Mouse (Mus musculus) liver, postnatal 0 days (tissue): ENCODE data around the gene Camta1.

Experiments
- CTCF ChIP-seq: sonication (generic); IDR thresholded peaks from 2 replicates; pipeline ENCODE4 v1.5.1; 2016; ENCODE audit warnings: antibody characterized with exemption, low read depth
- EP300 ChIP-seq: IDR thresholded peaks from 2 replicates; pipeline ENCODE4 v1.6.1; 2016; ENCODE audit warnings: antibody characterized with exemption, low read depth, mild to moderate bottlenecking

DNA sequence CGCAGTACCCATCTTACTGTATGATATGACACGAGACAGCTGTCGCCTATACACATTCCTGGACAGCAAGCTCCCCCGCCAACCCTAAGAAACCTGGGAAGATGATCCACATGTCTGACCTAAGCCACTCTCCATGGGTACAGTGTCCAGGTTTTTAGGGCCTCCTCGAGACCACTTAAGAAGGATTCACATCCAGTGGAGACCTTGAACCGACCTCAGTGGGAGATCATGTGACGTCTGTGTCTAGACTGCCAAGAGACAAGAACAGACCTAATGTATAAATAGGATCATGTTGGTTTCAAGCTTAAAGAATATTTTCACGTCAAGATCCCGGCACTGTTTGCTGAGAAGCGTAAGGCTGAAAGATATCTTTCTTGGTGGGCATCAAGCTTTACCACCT, 757.5 kb downstream of the Camta1 start:
- no peak for TF ChIP-seq CTCF
- no peak for TF ChIP-seq EP300
